Mouse (Mus musculus): ENCODE results near the gene Cstf3.

The Cstf3 gene

GRCm38 (mm10) chr2:104604718-104605117, 14.4 kb downstream of the Cstf3 start:
- ATAC-seq (ENCODE audit: low TSS enrichment), result no peak

GRCm38 (mm10) chr2:104605560-104605959, 15.2 kb downstream of the Cstf3 start:
- ATAC-seq (ENCODE audit: low TSS enrichment), result no peak

- ATAC-seq (ENCODE audit: low TSS enrichment), result no peak
These were observed 24.5 kb downstream of the Cstf3 start for GRCm38 (mm10) chr2:104614786-104615185.

GRCm38 (mm10) chr2:104615985-104616711, 25.8 kb downstream of the Cstf3 start:
- no peak for ATAC-seq (ENCODE audit: low TSS enrichment)

- ATAC-seq (ENCODE audit: low TSS enrichment), result no peak
These were observed 68.3 kb downstream of the Cstf3 start for GRCm38 (mm10) chr2:104658659-104659058.

GRCm38 (mm10) chr2:104663372-104664100, 73.2 kb downstream of the Cstf3 start:
- no peak for ATAC-seq (ENCODE audit: low TSS enrichment)

- no peak for ATAC-seq (ENCODE audit: low TSS enrichment)
These were observed 78.9 kb downstream of the Cstf3 start for GRCm38 (mm10) chr2:104669122-104669804.

GRCm38 (mm10) chr2:104671724-104672123, 81.4 kb downstream of the Cstf3 start:
- no peak for ATAC-seq (ENCODE audit: low TSS enrichment)

- no peak for ATAC-seq (ENCODE audit: low TSS enrichment)
These were observed 87.0 kb downstream of the Cstf3 start for GRCm38 (mm10) chr2:104677326-104677725.

- no peak for ATAC-seq (ENCODE audit: low TSS enrichment)
These were observed 94.4 kb downstream of the Cstf3 start for GRCm38 (mm10) chr2:104684771-104685170.

- ATAC-seq (ENCODE audit: low TSS enrichment), result peak; percentile 81
These were observed 95.1 kb downstream of the Cstf3 start for GRCm38 (mm10) chr2:104685418-104685817.

- no peak for ATAC-seq (ENCODE audit: low TSS enrichment)
These were observed 96.9 kb downstream of the Cstf3 start for GRCm38 (mm10) chr2:104687261-104687660.

GRCm38 (mm10) chr2:104688321-104688720, 98.0 kb downstream of the Cstf3 start:
- no peak for ATAC-seq (ENCODE audit: low TSS enrichment)

- peak; percentile 60 for ATAC-seq (ENCODE audit: low TSS enrichment)
These were observed 98.4 kb downstream of the Cstf3 start for GRCm38 (mm10) chr2:104688724-104689123.

GRCm38 (mm10) chr2:104690720-104691119, 100.4 kb downstream of the Cstf3 start:
- no peak for ATAC-seq (ENCODE audit: low TSS enrichment)

- no peak for ATAC-seq (ENCODE audit: low TSS enrichment)
These were observed 102.2 kb downstream of the Cstf3 start for GRCm38 (mm10) chr2:104692551-104692950.

- ATAC-seq (ENCODE audit: low TSS enrichment), result peak; percentile 38
These were observed 109.3 kb downstream of the Cstf3 start for GRCm38 (mm10) chr2:104699659-104700058.

GRCm38 (mm10) chr2:104703158-104703557, 112.8 kb downstream of the Cstf3 start:
- ATAC-seq (ENCODE audit: low TSS enrichment), result no peak

- no peak for ATAC-seq (ENCODE audit: low TSS enrichment)
These were observed 114.0 kb downstream of the Cstf3 start for GRCm38 (mm10) chr2:104704355-104704754.

- ATAC-seq (ENCODE audit: low TSS enrichment), result no peak
These were observed 119.5 kb downstream of the Cstf3 start for GRCm38 (mm10) chr2:104709786-104710337.

- ATAC-seq (ENCODE audit: low TSS enrichment), result no peak
These were observed 120.5 kb downstream of the Cstf3 start for GRCm38 (mm10) chr2:104710670-104711370.

Measured in frontal cortex, adult (tissue).